Mouse (Mus musculus): ENCODE results near the gene Shc4. TPM values are rescaled to one million over a fixed set of nuclear protein-coding genes. Genes with fewer than 3 reads are reported as not detected.

Gene Shc4
- polyA plus RNA-seq, 1 experiment = 4.8 TPM

- no peak for DNase-seq (ENCODE audit: extremely low spot score in 1 of 2, low spot score in 1 of 2)
Observed at GRCm38 (mm10) chr2:125581081-125581480, 142.9 kb downstream of the Shc4 start.

DNA sequence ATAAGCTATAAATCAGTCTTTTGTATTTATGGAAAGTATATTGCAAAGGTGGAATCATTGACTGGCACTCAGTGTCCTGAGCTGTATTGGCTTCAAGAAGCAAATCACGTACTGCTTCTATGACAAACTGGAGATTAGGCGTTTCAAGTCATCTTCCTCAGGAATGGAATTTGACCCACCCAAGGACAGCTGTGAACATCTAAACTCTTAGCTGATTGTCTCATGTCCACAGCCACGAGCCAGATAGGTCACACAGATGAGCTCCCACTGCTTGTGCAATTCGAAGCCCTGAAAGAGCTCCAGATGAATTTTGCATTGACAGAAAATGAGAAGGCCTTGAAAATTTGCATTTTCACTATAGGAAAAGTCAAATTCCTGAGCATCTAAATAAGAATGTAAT is 146.3 kb downstream of the Shc4 start:
- DNase-seq (ENCODE audit: extremely low spot score in 1 of 2, low spot score in 1 of 2) = no peak

Other genes with a start within 250 kb of the Shc4 start
- 0.04 and 0.13 TPM in 2 replicates for gene Gm9913, start 219.1 kb downstream of the Shc4 start, polyA plus RNA-seq (2012; rRNA removed)
- gene Fbn1, start 216.2 kb downstream of the Shc4 start, polyA plus RNA-seq (2012; rRNA removed) = 1.6 and 1.7 TPM in 2 replicates
- gene Cep152, start 99.0 kb downstream of the Shc4 start, polyA plus RNA-seq (2012; rRNA removed) = 1.8 and 2.2 TPM in 2 replicates
- gene Eid1, start 51.1 kb downstream of the Shc4 start, polyA plus RNA-seq (2012; rRNA removed) = 174 and 188 TPM in 2 replicates
- 34.3 and 36.8 TPM in 2 replicates for gene Secisbp2l, start 58.7 kb upstream of the Shc4 start, polyA plus RNA-seq (2012; rRNA removed)
- gene Galk2, start 135.0 kb upstream of the Shc4 start, polyA plus RNA-seq (2012; rRNA removed) = 21.8 and 22.8 TPM in 2 replicates
- 88.0 and 106 TPM in 2 replicates for gene Cops2, start 135.0 kb upstream of the Shc4 start, polyA plus RNA-seq (2012; rRNA removed)